Mouse (Mus musculus): ENCODE results near the gene Gba2. TPM values are rescaled to one million over a fixed set of nuclear protein-coding genes. Genes with fewer than 3 reads are reported as not detected.
A peak's percentile ranks its signal among the peaks of the same experiment; 100 is the strongest.

Gene Gba2
- polyA plus RNA-seq, 1 experiment from 2014 or later = 20.3 TPM

GRCm38 (mm10) chr4:43547160-43547559 lies 31.5 kb downstream of the Gba2 start:
- WGBS = 88% methylated on average over 8 of the region's 8 CpGs
- Histone ChIP-seq H3K4me2 (no peak overlapping the region), H3K9ac (no peak overlapping the region), H3K4me1 (no peaks in the 10 kb centered on the region), H3K36me3 (peaks cover 100% of the 10 kb centered on the region), H3K27ac (replicated peaks) (no peak overlapping the region), H3K4me3 (no peak overlapping the region), H3K9me3 (peaks cover 2% of the 10 kb centered on the region; the same call in 1 of the 2 replicates), H3K27me3 (replicated peaks) (no peaks in the 10 kb centered on the region)
- no peak for ATAC-seq (ENCODE audit: extremely low read depth, insufficient number of reproducible peaks, low FRiP score, low TSS enrichment)

- no peak for ATAC-seq (ENCODE audit: extremely low read depth, insufficient number of reproducible peaks, low FRiP score, low TSS enrichment)
- H3K4me2 ChIP-seq = no peak overlapping the region
- H3K27me3 ChIP-seq (replicated peaks) = no peaks in the 10 kb centered on the region
- H3K36me3 ChIP-seq = peaks cover 100% of the 10 kb centered on the region
- H3K27ac ChIP-seq (replicated peaks) = no peak overlapping the region
- no peak overlapping the region for H3K9ac ChIP-seq
- no peaks in the 10 kb centered on the region for H3K4me1 ChIP-seq
- H3K4me3 ChIP-seq = no peak overlapping the region
- no peaks in the 10 kb centered on the region for H3K9me3 ChIP-seq
- WGBS = 86% methylated on average over 12 of the region's 12 CpGs
Observed at GRCm38 (mm10) chr4:43546375-43547047, 32.2 kb downstream of the Gba2 start.

- Histone ChIP-seq H3K9me3 (no peaks in the 10 kb centered on the region), H3K36me3 (peaks cover 100% of the 10 kb centered on the region), H3K4me1 (no peaks in the 10 kb centered on the region), H3K27ac (replicated peaks) (no peak overlapping the region), H3K27me3 (replicated peaks) (no peaks in the 10 kb centered on the region), H3K4me3 (no peak overlapping the region), H3K9ac (no peak overlapping the region), H3K4me2 (no peak overlapping the region)
- 84% methylated on average over 3 of the region's 3 CpGs for WGBS
- no peak for ATAC-seq (ENCODE audit: extremely low read depth, insufficient number of reproducible peaks, low FRiP score, low TSS enrichment)
Observed at GRCm38 (mm10) chr4:43542044-43542443, 36.6 kb downstream of the Gba2 start.

- no peak overlapping the region for H3K4me3 ChIP-seq
- no peaks in the 10 kb centered on the region for H3K9me3 ChIP-seq
- H3K36me3 ChIP-seq = peaks cover 100% of the 10 kb centered on the region
- no peak overlapping the region for H3K27ac ChIP-seq (replicated peaks)
- H3K4me1 ChIP-seq = peaks cover 5% of the 10 kb centered on the region
- H3K4me2 ChIP-seq = no peak overlapping the region
- H3K27me3 ChIP-seq (replicated peaks) = no peaks in the 10 kb centered on the region
- H3K9ac ChIP-seq = no peak overlapping the region
- no peak for ATAC-seq (ENCODE audit: extremely low read depth, insufficient number of reproducible peaks, low FRiP score, low TSS enrichment)
- WGBS = 82% methylated on average over 9 of the region's 9 CpGs
Observed at GRCm38 (mm10) chr4:43536031-43536430, 42.6 kb downstream of the Gba2 start.

GRCm38 (mm10) chr4:43535628-43536027 lies 43.0 kb downstream of the Gba2 start:
- peaks cover 9% of the 10 kb centered on the region for H3K4me1 ChIP-seq
- no peaks in the 10 kb centered on the region for H3K27me3 ChIP-seq (replicated peaks)
- H3K9ac ChIP-seq = no peak overlapping the region
- 93% methylated on average over 8 of the region's 8 CpGs for WGBS
- no peak for ATAC-seq (ENCODE audit: extremely low read depth, insufficient number of reproducible peaks, low FRiP score, low TSS enrichment)
- peaks cover 100% of the 10 kb centered on the region for H3K36me3 ChIP-seq
- no peak overlapping the region for H3K4me3 ChIP-seq
- no peaks in the 10 kb centered on the region for H3K9me3 ChIP-seq
- no peak overlapping the region for H3K27ac ChIP-seq (replicated peaks)
- H3K4me2 ChIP-seq = no peak overlapping the region

- Histone ChIP-seq H3K36me3 (peaks cover 81% of the 10 kb centered on the region), H3K27ac (replicated peaks) (no peak overlapping the region), H3K9ac (no peak overlapping the region), H3K27me3 (replicated peaks) (no peaks in the 10 kb centered on the region), H3K4me1 (peaks cover 19% of the 10 kb centered on the region), H3K9me3 (no peaks in the 10 kb centered on the region), H3K4me3 (no peak overlapping the region), H3K4me2 (no peak overlapping the region)
- WGBS = 82% methylated on average over 9 of the region's 9 CpGs
- ATAC-seq (ENCODE audit: extremely low read depth, insufficient number of reproducible peaks, low FRiP score, low TSS enrichment) = no peak
Observed at GRCm38 (mm10) chr4:43533270-43533669, 45.4 kb downstream of the Gba2 start.

GRCm38 (mm10) chr4:43530581-43530980 lies 48.1 kb downstream of the Gba2 start:
- Histone ChIP-seq H3K9ac (no peak overlapping the region), H3K4me3 (no peak overlapping the region), H3K27ac (replicated peaks) (peak overlapping the region; percentile 59), H3K27me3 (replicated peaks) (0 out of 2 replicates have a peak, but pooled peaks cover 4% of the 10 kb centered on the region), H3K4me2 (no peak overlapping the region), H3K9me3 (no peaks in the 10 kb centered on the region; the same call in 1 of the 2 replicates), H3K4me1 (peaks cover 19% of the 10 kb centered on the region), H3K36me3 (peaks cover 54% of the 10 kb centered on the region)
- WGBS = 13% methylated on average over 7 of the region's 7 CpGs
- no peak for ATAC-seq (ENCODE audit: extremely low read depth, insufficient number of reproducible peaks, low FRiP score, low TSS enrichment)

GRCm38 (mm10) chr4:43530081-43530501 lies 48.6 kb downstream of the Gba2 start:
- 28% methylated on average over 8 of the region's 8 CpGs for WGBS

GRCm38 (mm10) chr4:43528487-43528886 lies 50.2 kb downstream of the Gba2 start:
- WGBS = 73% methylated on average over 9 of the region's 9 CpGs
- ATAC-seq (ENCODE audit: extremely low read depth, insufficient number of reproducible peaks, low FRiP score, low TSS enrichment) = no peak
- no peak overlapping the region for H3K4me2 ChIP-seq

More at GRCm38 (mm10) chr4:43530081-43530501, 48.6 kb downstream of the Gba2 start:
- ATAC-seq (ENCODE audit: extremely low read depth, insufficient number of reproducible peaks, low FRiP score, low TSS enrichment) = no peak
- Histone ChIP-seq H3K36me3 (peaks cover 49% of the 10 kb centered on the region), H3K4me3 (no peak overlapping the region), H3K4me2 (no peak overlapping the region), H3K4me1 (peaks cover 19% of the 10 kb centered on the region), H3K27me3 (replicated peaks) (0 out of 2 replicates have a peak, but pooled peaks cover 4% of the 10 kb centered on the region), H3K9me3 (no peaks in the 10 kb centered on the region; the same call in 1 of the 2 replicates), H3K9ac (no peak overlapping the region), H3K27ac (replicated peaks) (peak overlapping the region; percentile 59)

GRCm38 (mm10) chr4:43527880-43528279 lies 50.8 kb downstream of the Gba2 start:
- Histone ChIP-seq H3K27me3 (replicated peaks) (peaks cover 14% of the 10 kb centered on the region), H3K36me3 (peaks cover 27% of the 10 kb centered on the region), H3K9ac (no peak overlapping the region), H3K4me1 (peaks cover 30% of the 10 kb centered on the region), H3K4me2 (no peak overlapping the region), H3K9me3 (no peaks in the 10 kb centered on the region; the same call in 1 of the 2 replicates), H3K27ac (replicated peaks) (no peak overlapping the region), H3K4me3 (no peak overlapping the region)
- ATAC-seq (ENCODE audit: extremely low read depth, insufficient number of reproducible peaks, low FRiP score, low TSS enrichment) = no peak
- WGBS = 64% methylated on average over 5 of the region's 5 CpGs

More at GRCm38 (mm10) chr4:43528487-43528886, 50.2 kb downstream of the Gba2 start:
- no peaks in the 10 kb centered on the region; the same call in 1 of the 2 replicates for H3K9me3 ChIP-seq
- peaks cover 12% of the 10 kb centered on the region for H3K27me3 ChIP-seq (replicated peaks)
- H3K4me1 ChIP-seq = peaks cover 27% of the 10 kb centered on the region
- H3K9ac ChIP-seq = no peak overlapping the region
- H3K36me3 ChIP-seq = peaks cover 33% of the 10 kb centered on the region
- H3K27ac ChIP-seq (replicated peaks) = no peak overlapping the region
- no peak overlapping the region for H3K4me3 ChIP-seq

- H3K9ac ChIP-seq = peak overlapping the region; percentile 87
- WGBS = 10% methylated on average over 6 of the region's 6 CpGs
- peak overlapping the region; percentile 76 for H3K4me2 ChIP-seq
- peak overlapping the region; percentile 90 for H3K27ac ChIP-seq (replicated peaks)
- H3K4me1 ChIP-seq = peaks cover 75% of the 10 kb centered on the region
- H3K27me3 ChIP-seq (replicated peaks) = peaks cover 31% of the 10 kb centered on the region
- peak overlapping the region; percentile 60 for H3K4me3 ChIP-seq
- no peaks in the 10 kb centered on the region for H3K9me3 ChIP-seq
- peaks cover 47% of the 10 kb centered on the region for H3K36me3 ChIP-seq
- no peak for ATAC-seq (ENCODE audit: extremely low read depth, insufficient number of reproducible peaks, low FRiP score, low TSS enrichment)
Observed at GRCm38 (mm10) chr4:43519956-43520355, 58.7 kb downstream of the Gba2 start.

GRCm38 (mm10) chr4:43519551-43519950 lies 59.1 kb downstream of the Gba2 start:
- ATAC-seq (ENCODE audit: extremely low read depth, insufficient number of reproducible peaks, low FRiP score, low TSS enrichment) = no peak
- H3K9me3 ChIP-seq = no peaks in the 10 kb centered on the region
- peak overlapping the region; percentile 76 for H3K4me2 ChIP-seq
- peak overlapping the region; percentile 87 for H3K9ac ChIP-seq
- WGBS = 30% methylated on average over 10 of the region's 10 CpGs
- H3K27me3 ChIP-seq (replicated peaks) = peaks cover 31% of the 10 kb centered on the region
- H3K36me3 ChIP-seq = peaks cover 50% of the 10 kb centered on the region
- H3K4me3 ChIP-seq = peak overlapping the region; percentile 60
- H3K27ac ChIP-seq (replicated peaks) = no peak overlapping the region
- peaks cover 79% of the 10 kb centered on the region for H3K4me1 ChIP-seq

Data from heart, embryonic 13.5 days (tissue).